Mouse (Mus musculus) G1E (cell line): ENCODE data around the gene Tln1.

Source experiments
- CTCF ChIP-seq: IDR thresholded peaks from 2 replicates; pipeline ENCODE4 v1.5.1; 2012; ENCODE audit warnings: low read depth, low read length, inconsistent platforms, mixed read lengths
- GATA1 ChIP-seq: IDR thresholded peaks from 2 replicates; pipeline ENCODE4 v1.6.1; 2012; ENCODE audit warnings: borderline replicate concordance, low read length, inconsistent platforms, mixed read lengths
- POLR2AphosphoS5 ChIP-seq: IDR thresholded peaks from 2 replicates; pipeline ENCODE4 v1.6.1; 2012; ENCODE audit warnings: low read depth, low read length, inconsistent platforms; ENCODE audit not compliant: insufficient replicate concordance
- TAL1 ChIP-seq: conservative IDR thresholded peaks from 2 replicates; pipeline ENCODE4 v1.6.1; 2012; ENCODE audit warnings: low read depth, low read length, inconsistent platforms, mixed read lengths

DNA sequence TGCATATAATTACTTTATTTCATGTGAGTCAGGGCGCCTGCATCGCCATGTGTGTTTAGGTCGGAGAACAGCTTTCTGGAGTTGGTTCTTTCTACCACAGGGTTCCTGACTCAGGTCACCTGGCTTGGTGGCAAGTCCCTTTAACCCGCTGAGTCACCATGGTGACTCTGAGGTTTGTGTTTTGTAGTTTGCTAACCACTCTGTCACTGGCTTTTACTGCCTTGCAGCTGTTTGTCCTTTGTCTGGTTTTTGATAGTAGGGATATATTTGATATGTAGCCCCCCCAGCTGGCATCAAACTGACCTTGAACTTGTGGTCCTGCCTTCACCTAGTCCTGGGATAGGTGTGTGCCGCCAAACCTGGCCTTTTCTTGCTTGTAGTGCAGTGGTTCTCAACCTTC lies 19.8 kb upstream of the Tln1 start:
- TF ChIP-seq CTCF (no peak), TAL1 (no peak), GATA1 (no peak), POLR2AphosphoS5 (no peak)
